Mouse (Mus musculus): ENCODE measurements around the gene Srrm3. TPM values are rescaled to one million over a fixed set of nuclear protein-coding genes. Genes with fewer than 3 reads are reported as not detected.

Srrm3 gene
- not detected for polyA plus RNA-seq (2017; shearing (Covaris generic))

DNA sequence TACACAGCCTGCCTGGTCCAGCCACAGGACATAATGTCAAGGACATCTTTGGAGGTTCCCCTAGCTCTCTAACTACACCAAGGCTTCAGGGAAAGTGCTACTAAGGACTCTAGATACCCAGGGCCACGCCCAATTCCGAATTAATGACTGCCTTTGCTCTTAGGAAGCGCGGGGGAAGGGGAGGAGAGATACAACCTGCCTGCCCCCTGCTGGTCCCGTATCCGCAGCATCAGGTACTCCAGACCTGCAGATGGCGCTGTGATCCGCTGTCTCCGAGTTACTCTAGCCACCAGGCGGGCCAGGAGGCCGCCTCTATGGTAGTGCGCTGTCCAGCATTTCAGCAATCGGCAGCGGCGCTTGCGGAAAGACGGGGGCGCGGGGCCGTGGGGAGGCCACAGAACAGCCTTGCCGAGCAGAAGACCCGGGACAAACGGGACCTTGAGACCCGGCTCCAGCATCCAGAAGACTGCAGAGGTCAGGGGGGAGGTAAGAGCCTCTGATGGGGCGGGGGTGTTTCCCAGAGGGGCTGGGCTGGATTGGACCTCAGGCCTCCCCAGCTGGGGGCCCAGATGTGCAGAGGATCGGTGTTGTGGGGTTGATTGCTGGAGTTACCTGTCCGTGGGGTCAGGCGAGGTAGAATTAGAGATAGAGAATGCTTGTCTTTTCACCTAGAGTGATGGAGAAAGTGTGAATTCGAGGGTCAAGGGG is at the start of gene Srrm3:
Gene Srrm3, plus strand, starts transcription at position 336 of the 708 bp plus-strand sequence.

DNA sequence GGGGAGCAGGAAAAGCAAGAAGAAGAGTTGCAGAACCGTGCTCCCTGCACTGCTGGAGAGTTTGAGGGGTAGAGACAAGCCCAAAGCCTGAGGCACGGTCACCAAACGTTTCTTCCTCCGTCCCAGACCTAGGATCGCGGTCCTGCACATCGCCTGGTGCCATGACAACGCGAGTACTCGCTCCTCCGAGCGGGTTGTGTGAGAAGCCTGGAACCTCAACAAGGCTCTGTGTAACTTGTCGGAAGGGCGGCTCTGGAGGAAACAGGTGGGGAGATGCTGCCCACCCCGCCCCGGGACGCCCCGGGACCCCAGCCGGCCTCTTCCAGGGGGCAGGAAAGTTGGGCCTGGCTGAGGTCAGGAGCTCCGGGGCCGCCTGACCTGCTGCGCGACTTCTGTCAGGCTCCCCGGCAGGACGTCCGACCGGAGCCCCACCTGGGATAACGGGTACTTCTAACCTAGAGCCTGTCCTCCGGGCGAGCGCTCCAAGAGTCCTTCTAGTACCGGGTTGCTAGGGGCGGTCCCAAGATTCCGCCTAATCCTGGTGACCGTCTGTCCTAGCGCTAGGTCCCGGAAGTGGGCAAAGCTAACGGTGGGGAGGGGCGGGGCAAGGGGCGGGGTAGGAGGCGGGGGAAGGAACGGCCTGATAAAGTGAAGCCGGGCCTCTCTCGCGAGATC is 28.8 kb upstream of the Srrm3 start, which contains the start of gene Styxl1:
Gene Styxl1, minus strand, starts transcription at position 590 of the 675 bp plus-strand sequence.

DNA sequence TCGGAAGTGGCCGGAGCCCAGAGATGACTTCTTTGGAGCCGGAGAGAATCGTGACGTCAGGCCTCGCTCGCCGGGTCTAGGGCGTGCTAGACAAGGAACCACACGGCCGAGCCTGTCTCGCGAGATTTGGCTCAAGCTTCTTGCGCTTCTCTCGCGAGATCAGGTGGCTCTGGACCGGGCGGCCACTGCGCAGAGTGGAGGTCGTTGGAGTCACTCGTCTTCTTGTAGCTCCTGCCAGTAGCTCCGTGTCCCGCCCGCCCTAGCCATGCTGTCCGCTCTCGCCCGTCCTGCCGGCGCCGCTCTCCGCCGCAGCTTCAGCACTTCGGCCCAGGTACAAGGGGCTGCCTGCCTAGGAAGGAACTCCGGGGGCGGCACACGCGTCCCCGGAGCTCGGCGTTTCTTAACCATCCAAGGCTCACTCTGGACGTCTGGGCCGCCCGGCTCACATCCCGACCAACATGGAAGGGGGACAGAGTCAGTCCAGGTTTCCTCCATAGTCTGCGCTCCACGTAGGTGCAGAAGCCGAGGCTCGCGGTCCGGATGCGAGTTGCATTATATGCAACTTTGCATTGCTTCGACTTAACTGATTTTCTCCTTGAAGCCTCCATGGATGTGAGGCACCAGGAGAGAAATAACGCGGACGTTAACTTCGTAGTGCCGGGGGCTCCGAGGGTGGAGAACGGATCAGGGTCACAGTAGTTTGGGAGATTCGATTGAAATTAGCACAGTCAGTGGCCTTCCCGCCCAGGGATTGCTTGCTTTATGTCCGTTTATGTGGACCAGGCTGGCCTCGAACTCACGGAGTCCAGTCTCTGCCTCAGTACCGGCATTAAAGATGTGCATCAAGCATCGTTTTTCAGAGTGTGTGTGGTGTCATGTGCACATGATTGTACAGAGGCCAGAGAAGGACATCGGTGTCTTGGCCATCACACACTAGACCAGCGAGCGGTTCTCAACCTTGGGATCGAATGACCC is 27.9 kb upstream of the Srrm3 start, which contains the start of gene Mdh2:
Gene Mdh2, plus strand, starts transcription at position 10 of the 975 bp plus-strand sequence.

DNA sequence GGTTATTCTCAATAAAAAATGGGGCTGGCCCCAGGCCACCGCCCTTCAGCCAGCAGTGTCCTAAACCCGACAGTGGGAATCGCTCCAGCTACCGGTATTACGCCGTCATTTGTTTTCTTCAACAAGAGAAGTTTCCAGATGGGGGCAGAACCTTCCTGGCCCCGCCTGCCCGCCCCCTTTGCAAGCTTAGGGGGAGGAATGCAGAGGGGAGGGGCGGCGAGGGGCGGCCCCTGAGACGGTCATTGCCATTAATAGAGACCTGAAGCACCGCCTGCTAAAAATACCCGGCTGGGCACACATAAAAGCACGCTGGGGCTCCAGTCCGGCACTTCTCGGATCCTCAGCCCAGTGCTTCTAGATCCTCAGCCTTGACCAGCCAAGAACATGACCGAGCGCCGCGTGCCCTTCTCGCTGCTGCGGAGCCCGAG is 81.0 kb downstream of the Srrm3 start, which contains the start of gene Hspb1:
Gene Hspb1, plus strand, starts transcription at position 245 of the 428 bp plus-strand sequence.

Other genes starting within 250 kb of the Srrm3 start
- not detected for gene Ccl26, start 243.3 kb upstream of the Srrm3 start, polyA plus RNA-seq (2017; shearing (Covaris generic))
- not detected for gene Ccl24, start 233.8 kb upstream of the Srrm3 start, polyA plus RNA-seq (2017; shearing (Covaris generic))
- 29.1 TPM for gene Rhbdd2, start 174.3 kb upstream of the Srrm3 start, polyA plus RNA-seq (2017; shearing (Covaris generic))
- 85.0 TPM for gene Por, start 136.9 kb upstream of the Srrm3 start, polyA plus RNA-seq (2017; shearing (Covaris generic))
- gene Tmem120a, start 62.4 kb upstream of the Srrm3 start, polyA plus RNA-seq (2017; shearing (Covaris generic)): 60.2 TPM
- gene Styxl1, start 28.5 kb upstream of the Srrm3 start, polyA plus RNA-seq (2017; shearing (Covaris generic)): 0.67 TPM
- 545 TPM for gene Mdh2, start 28.4 kb upstream of the Srrm3 start, polyA plus RNA-seq (2017; shearing (Covaris generic))
- 1.4 TPM for gene Hspb1, start 81.0 kb downstream of the Srrm3 start, polyA plus RNA-seq (2017; shearing (Covaris generic))
- gene Ywhag, start 127.7 kb downstream of the Srrm3 start, polyA plus RNA-seq (2017; shearing (Covaris generic)): 74.8 TPM
- gene Ssc4d, start 167.6 kb downstream of the Srrm3 start, polyA plus RNA-seq (2017; shearing (Covaris generic)): 1.1 TPM
- gene Zp3, start 173.2 kb downstream of the Srrm3 start, polyA plus RNA-seq (2017; shearing (Covaris generic)): not detected
- 23.3 TPM for gene Dtx2, start 187.9 kb downstream of the Srrm3 start, polyA plus RNA-seq (2017; shearing (Covaris generic))
- gene Upk3b, start 231.6 kb downstream of the Srrm3 start, polyA plus RNA-seq (2017; shearing (Covaris generic)): not detected
- not detected for gene Upk3bl, start 247.6 kb downstream of the Srrm3 start, polyA plus RNA-seq (2017; shearing (Covaris generic))